Mouse (Mus musculus): ENCODE measurements around the gene Usp29. TPM values are rescaled to one million over a fixed set of nuclear protein-coding genes. Genes with fewer than 3 reads are reported as not detected.
"Not testable (repeated sequence)": the region's sequence is repeated elsewhere in the genome, so short reads cannot be mapped to it uniquely, and the experiment has no call there.

Usp29 gene
- total RNA-seq, 1 experiment from 2014 or later = not detected

GRCm38 (mm10) chr7:6756777-6757291 lies 26.5 kb downstream of the Usp29 start:
- no peak for ATAC-seq (ENCODE audit: extremely low read depth, insufficient number of reproducible peaks, low FRiP score, poor library complexity, severe bottlenecking)

GRCm38 (mm10) chr7:6759698-6760097 lies 29.3 kb downstream of the Usp29 start:
- ATAC-seq (ENCODE audit: extremely low read depth, insufficient number of reproducible peaks, low FRiP score, poor library complexity, severe bottlenecking) = no peak

- ATAC-seq (ENCODE audit: extremely low read depth, insufficient number of reproducible peaks, low FRiP score, poor library complexity, severe bottlenecking) = no peak
Measured at GRCm38 (mm10) chr7:6760170-6760569, 29.8 kb downstream of the Usp29 start.

DNA sequence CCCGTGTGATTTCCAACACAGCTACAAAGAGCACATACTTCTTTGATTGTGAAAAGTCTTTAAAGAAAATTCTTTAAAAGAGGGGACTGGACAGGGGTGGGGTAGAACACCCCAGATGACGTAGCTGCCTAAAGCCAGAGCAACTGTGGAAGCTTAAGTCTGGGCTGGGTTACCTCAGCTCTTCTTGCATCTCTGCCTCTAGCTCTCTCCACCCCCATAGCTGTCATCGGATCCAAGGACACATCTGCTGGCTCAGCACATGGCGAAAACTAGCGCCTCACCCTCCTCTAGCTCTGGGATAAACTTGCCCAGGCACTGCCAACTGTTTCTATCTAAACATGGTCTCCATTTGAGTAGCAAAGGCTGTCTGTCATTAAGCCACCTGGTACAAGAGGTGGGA lies 34.9 kb downstream of the Usp29 start:
- no peak for ATAC-seq (ENCODE audit: extremely low read depth, insufficient number of reproducible peaks, low FRiP score, poor library complexity, severe bottlenecking)

- no peak for ATAC-seq (ENCODE audit: extremely low read depth, insufficient number of reproducible peaks, low FRiP score, poor library complexity, severe bottlenecking)
Measured at GRCm38 (mm10) chr7:6770286-6770685, 39.9 kb downstream of the Usp29 start.

DNA sequence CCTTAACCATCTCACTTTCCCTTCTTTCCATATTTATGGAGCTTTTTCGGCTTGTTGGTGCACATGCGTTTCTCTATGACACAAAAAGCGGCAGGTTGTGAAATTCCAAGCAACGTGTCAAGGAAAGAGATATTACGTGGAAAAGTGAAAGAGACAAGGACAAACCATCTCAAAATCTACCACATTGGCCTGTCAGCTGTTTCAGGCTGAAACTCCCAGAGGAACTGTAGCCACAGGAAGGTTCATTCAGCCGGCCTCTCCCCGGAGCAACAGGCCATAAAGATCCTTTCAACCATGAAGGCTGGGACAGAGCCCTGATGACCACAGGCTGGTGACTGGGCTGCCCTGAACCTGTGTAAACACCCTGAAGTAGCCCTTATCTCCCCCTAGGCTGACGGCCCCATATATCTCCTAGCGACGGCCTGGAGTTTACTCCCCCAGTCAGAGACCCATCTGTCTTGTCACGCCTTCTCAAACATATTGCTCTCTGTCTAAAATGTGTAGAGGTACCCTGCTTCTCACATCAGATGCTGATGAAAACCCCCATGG lies 43.6 kb downstream of the Usp29 start:
- ATAC-seq (ENCODE audit: extremely low read depth, insufficient number of reproducible peaks, low FRiP score, poor library complexity, severe bottlenecking) = not testable (repeated sequence)

DNA sequence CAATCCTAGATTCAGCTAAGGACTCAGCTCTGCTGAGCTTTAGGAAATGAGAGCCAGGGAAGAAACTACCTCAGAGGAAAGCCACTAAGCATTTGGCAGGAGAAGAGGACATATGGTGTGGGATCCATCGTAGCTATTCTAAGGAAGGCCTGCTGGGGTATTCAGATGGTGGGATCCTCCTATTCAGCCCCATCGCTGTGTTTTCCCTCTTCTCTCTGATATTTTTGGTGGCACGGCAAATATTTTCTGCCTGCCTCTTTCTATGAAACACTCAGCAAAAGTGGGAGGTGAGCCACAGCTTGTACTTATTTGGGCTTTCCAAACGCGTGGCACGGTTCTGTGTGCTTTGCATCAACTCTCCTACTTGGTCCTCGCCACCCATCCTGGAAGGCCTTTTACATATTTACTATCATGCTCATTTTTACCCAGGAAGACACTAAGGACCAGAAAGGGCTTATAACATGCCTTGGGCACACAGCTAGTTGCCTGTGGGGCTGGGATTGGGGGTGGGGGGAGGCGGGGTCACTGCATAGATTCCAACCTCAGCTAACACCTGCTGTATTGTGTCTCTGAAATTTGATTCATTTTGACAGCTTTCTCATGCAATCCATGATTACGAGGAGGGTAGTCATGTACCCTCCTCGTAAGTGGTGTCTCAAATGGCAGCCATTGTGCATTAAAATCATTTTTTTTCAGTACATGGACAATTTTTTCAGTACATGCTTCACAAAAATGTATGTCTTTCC lies 46.1 kb downstream of the Usp29 start:
- ATAC-seq (ENCODE audit: extremely low read depth, insufficient number of reproducible peaks, low FRiP score, poor library complexity, severe bottlenecking) = no peak

DNA sequence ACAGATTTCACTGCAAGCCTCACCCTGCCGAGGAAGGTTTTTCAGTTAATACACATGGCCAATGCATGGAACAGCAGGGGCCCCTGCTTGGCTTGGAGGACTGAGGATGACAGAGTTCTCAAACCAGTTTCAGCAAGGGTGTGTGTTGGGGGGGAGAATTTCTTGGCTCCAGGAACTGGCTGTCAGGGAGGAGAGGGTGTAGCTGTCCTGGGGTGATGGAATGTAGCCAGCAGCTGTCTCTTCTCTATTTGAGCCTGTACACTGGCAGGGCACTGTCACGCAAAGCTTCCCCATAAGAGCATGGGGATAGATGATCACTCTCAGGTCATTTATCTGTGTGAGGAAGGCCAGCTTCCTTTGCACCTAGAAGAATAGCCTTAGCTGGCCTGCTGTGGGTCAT lies 46.7 kb downstream of the Usp29 start:
- ATAC-seq (ENCODE audit: extremely low read depth, insufficient number of reproducible peaks, low FRiP score, poor library complexity, severe bottlenecking) = no peak

DNA sequence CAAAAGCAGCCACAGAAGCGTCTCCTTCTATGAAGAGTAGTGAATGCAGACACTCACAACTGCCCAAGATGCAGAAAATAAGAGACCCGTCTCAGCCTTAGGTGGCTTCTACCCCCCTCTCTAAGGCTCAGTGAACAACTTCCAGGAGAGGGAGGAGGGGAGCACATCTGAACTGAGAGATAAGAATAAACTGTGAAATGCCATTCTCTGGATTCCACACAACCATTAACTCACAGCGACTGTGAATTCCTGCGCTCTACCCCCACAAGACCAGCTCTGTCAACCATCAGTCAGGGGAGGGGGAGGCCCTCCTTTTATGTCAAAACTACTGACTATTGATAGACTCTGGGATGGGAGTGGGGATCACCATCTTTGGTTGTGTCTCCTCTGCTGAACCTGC lies 47.3 kb downstream of the Usp29 start:
- ATAC-seq (ENCODE audit: extremely low read depth, insufficient number of reproducible peaks, low FRiP score, poor library complexity, severe bottlenecking) = no peak

GRCm38 (mm10) chr7:6779172-6779571 lies 48.8 kb downstream of the Usp29 start:
- no peak for ATAC-seq (ENCODE audit: extremely low read depth, insufficient number of reproducible peaks, low FRiP score, poor library complexity, severe bottlenecking)

GRCm38 (mm10) chr7:6781541-6781940 lies 51.2 kb downstream of the Usp29 start:
- no peak for ATAC-seq (ENCODE audit: extremely low read depth, insufficient number of reproducible peaks, low FRiP score, poor library complexity, severe bottlenecking)

DNA sequence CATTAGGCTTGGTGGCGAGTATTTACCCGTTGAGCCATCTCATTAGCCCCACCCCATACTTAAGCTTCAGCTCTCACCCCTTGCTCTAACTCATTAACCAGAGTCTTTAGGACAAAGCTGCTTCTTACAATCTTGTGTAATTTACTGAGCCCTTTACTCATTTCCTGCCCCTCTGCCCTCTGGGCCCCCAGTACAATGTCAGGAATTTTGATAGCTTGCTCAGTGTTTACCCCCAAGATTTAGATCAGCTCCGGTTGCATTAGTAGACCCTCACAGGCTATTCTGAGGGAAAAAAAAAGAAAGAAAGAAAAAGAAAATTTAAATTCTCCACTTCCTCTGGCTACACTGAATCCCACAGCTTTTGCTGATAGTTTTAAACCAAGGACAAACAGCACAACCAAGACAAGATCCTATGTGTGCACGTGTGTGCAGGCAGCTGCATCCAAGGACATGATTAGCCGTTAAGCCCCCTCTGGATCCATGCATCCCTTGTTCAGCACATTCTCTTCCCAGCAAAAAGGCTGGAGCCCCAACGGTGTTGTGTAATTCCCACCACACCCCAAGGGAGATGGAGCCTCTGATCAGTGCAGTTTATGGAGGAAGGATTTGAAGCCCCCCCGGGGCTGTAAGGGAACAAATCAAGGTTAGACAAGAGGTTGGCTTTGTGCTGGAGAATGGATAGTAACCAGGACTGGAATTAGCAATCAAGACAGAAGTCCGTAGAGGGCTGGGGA lies 54.1 kb downstream of the Usp29 start:
- no peak for ATAC-seq (ENCODE audit: extremely low read depth, insufficient number of reproducible peaks, low FRiP score, poor library complexity, severe bottlenecking)

- ATAC-seq (ENCODE audit: extremely low read depth, insufficient number of reproducible peaks, low FRiP score, poor library complexity, severe bottlenecking) = no peak
Measured at GRCm38 (mm10) chr7:6787000-6787399, 56.6 kb downstream of the Usp29 start.

- ATAC-seq (ENCODE audit: extremely low read depth, insufficient number of reproducible peaks, low FRiP score, poor library complexity, severe bottlenecking) = no peak
Measured at GRCm38 (mm10) chr7:6788101-6788500, 57.7 kb downstream of the Usp29 start.

GRCm38 (mm10) chr7:6791286-6792065 lies 61.1 kb downstream of the Usp29 start:
- no peak for ATAC-seq (ENCODE audit: extremely low read depth, insufficient number of reproducible peaks, low FRiP score, poor library complexity, severe bottlenecking)

GRCm38 (mm10) chr7:6793240-6793639 lies 62.9 kb downstream of the Usp29 start:
- ATAC-seq (ENCODE audit: extremely low read depth, insufficient number of reproducible peaks, low FRiP score, poor library complexity, severe bottlenecking) = no peak

- ATAC-seq (ENCODE audit: extremely low read depth, insufficient number of reproducible peaks, low FRiP score, poor library complexity, severe bottlenecking) = no peak
Measured at GRCm38 (mm10) chr7:6793811-6794210, 63.4 kb downstream of the Usp29 start.

DNA sequence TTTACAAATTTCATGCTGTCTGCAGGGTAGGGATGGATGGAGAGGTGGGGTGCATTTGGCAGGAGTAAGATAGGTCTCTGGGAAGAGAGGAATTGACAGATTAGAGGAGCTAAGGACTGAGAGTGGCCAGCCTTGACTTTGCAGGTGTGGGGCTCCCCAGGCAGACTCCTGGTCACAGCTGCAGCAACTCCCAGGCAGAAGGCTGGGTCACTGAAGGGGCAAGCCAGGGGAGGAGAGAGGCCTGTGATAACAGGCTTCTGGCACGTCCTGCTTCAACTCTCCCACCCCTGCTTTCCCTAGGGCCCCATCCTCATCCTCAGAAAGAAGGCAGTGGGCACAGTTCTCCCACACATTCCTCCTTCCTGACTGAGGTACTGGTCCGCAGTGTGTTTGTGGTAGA lies 67.0 kb downstream of the Usp29 start:
- ATAC-seq (ENCODE audit: extremely low read depth, insufficient number of reproducible peaks, low FRiP score, poor library complexity, severe bottlenecking) = no peak

DNA sequence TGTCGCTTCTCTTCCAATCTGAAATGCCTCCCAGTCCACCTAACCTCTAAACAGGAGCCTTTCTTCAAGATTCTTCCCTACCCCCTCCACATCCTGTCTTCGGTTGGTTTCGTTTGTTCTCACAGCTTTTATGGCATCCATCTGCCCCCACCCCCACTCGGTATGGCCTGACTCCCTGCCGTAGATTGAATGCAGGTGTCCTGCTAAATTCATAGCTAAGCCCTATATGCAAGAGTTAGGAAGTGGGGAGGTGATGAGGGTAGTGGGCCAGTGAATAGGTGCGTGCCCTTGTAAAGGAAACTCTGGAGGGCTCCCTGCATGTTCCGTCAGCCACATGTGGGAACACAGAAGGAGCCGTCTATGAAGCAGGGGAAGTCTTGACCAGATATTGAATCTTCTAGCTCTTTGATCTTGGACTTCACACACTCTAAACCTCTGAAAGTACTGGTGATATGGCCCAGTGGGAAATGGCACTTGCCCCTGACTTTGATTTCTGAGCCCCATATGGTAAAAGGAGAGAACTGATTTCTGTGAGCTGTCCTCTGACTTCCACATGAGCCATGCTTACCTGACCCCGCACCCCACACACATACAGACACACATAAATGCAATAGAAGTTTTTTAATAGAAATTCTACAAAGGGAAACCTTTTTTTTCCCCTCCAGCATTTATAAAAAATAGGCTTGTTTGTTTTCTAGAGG lies 68.9 kb downstream of the Usp29 start:
- ATAC-seq (ENCODE audit: extremely low read depth, insufficient number of reproducible peaks, low FRiP score, poor library complexity, severe bottlenecking) = no peak
